Mouse (Mus musculus): ENCODE results near the gene Atf6.

DNA sequence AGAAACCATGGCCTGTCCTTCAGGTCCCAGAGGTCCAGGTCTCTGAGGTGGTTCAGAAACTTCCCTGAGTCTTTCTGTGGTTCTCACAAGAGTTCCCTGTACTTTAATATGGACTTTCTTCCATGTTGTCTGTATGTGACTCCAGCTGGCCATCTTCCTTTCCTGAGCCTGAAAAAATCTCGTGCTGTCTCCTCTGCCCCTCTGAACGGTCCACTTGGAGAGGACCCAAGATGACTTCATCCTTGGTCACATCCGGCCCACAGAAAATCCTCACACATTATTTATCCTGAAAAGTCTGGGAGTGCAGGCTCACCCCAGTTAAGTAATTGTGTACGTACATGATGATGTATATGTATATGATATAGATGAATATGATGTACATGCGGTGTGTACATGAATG lies 176.3 kb downstream of the Atf6 start:
- TF ChIP-seq POLR2A (IDR thresholded peaks at IDR 0.05; ENCODE audit: low read depth, low read length): no peak
- TF ChIP-seq RCOR1 (conservative IDR thresholded peaks at IDR 0.05; ENCODE audit: low read depth, low read length): no peak
- TF ChIP-seq CHD2 (IDR thresholded peaks at IDR 0.05; ENCODE audit: low read length): no peak
- no peak for TF ChIP-seq CTCF (conservative IDR thresholded peaks at IDR 0.05 in 1 of 2, IDR thresholded peaks at IDR 0.05 in 1 of 2; ENCODE audit: low read depth in 2 of 2, low read length in 2 of 2)
- TF ChIP-seq USF2 (conservative IDR thresholded peaks at IDR 0.05; ENCODE audit: low read depth, low read length): no peak
- TF ChIP-seq EP300 (IDR thresholded peaks at IDR 0.05; ENCODE audit: low read length): no peak
- TF ChIP-seq HCFC1 (IDR thresholded peaks at IDR 0.05; ENCODE audit: low read depth, low read length): no peak
- TF ChIP-seq ZMIZ1 (IDR thresholded peaks at IDR 0.05; ENCODE audit: low read depth, low read length): no peak
- TF ChIP-seq ETS1 (conservative IDR thresholded peaks at IDR 0.05; ENCODE audit: low read depth, low read length): no peak
- no peak for TF ChIP-seq NELFE (IDR thresholded peaks at IDR 0.05; ENCODE audit: low read depth, low read length)
- TF ChIP-seq ZC3H11A (IDR thresholded peaks at IDR 0.05; ENCODE audit: low read depth, low read length): no peak
- no peak for TF ChIP-seq MEF2A (IDR thresholded peaks at IDR 0.05; ENCODE audit: borderline replicate concordance, low read depth, low read length)
- TF ChIP-seq SMC3 (IDR thresholded peaks at IDR 0.05; ENCODE audit: low read depth, low read length): no peak
- TF ChIP-seq UBTF (IDR thresholded peaks at IDR 0.05; ENCODE audit: low read depth, low read length): no peak
